Mouse (Mus musculus) left cerebral cortex, adult 8-10 months (tissue): ENCODE measurements around the gene Kalrn. TPM values are rescaled to one million over a fixed set of nuclear protein-coding genes. Genes with fewer than 3 reads are reported as not detected.

ENCODE experiments used
- DNase-seq, 2 experiments: peaks; one replicate each; pipeline ENCODE4 v3.0.0; 2022; ENCODE audit warnings: low spot score in 2 of 2
- total RNA-seq, 4 experiments: library from RNA; stranded (reverse); gene quantifications; 2 replicates each; pipeline ENCODE4 v1.2.4; 2022

The Kalrn gene
- total RNA-seq, 4 experiments from 2014 or later: 485 to 551 (median 491) TPM

DNA sequence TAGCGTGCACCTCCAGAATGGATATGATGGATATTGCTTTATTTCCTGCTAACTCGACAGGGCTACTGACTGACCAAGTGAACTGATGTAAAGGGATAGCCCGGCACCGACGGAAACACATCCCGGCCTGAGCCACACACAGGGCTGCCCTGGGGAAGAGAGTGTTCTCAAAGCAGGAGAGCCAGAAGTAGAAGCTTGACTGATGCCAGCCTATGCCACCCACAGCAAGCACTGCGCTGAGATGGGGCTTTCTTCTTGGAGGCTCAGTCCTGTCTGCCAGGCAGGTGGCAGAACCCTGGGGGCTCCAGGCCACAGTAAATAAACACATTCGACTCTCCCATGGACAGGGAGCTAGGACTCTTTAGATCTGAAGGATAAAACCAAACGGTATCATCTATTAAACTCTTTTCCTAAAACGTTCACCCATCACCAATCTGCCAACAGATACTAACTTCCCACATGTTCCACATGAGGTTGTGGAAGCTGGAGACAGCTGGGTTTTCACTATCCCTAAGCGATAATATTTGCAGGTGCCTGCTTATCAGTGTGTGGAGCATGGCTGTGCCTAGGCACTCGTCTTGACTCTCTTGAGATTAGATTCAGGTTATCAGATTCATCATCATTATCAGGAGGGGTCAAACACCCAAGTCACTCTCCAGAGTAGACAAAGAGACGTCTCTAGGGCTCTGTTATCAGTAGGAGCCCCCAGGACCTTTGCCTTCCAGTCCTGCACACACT is 526.9 kb downstream of the Kalrn start:
- no peak for DNase-seq

DNA sequence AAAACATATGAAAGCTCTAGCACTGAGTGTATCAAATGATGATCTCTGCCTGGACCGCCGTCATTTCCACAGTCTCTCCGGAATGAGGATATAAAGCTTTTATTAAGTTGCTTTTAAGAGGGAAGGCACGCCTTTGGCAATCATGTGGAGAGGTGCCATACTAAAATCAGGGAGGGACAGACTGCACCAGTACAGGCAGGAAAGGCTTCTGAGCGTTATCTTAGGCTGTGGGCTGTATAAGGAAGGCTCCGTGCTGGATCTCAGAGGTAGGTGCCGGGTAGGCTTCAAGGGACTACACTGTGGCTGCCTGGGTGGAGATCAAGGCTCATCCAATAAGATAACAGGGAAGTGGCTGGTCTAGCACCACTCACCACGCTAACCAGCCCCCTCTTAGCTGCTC is 528.8 kb downstream of the Kalrn start:
- DNase-seq: no peak

DNA sequence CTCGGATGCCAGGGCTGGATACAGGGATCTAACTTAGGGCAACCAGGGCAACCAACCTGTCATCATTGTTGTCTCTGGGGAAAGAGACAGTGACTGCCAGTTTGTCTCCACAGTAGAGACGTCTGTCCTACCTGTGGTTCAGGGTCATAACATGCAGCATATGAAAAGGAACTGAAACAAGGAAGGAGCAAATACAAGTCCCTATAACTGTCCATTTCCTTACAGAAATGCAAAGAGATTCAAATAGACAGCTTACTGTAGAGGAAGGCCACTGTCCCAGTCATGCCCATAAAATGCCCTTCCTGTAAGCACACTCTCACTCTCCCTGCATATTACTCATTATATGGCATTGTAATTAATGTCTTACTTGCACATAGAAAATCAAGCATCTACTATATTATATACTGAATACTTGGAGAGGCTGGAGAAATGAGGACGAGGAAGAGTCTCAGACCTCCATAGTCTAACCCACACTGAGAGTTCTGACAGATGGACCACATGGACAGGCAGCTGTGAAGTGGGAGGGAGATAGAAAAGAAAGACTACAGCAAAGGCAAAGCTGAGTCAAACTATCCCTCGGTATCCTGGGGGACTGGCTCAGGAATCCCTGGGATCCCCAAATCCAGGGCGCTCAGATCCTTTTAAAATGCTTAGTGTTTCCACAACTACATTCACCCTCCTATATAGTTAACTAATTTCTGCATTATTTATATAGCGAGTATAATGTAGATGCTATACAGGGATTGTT is 530.1 kb downstream of the Kalrn start:
- DNase-seq: peak; percentile 46 to 88

DNA sequence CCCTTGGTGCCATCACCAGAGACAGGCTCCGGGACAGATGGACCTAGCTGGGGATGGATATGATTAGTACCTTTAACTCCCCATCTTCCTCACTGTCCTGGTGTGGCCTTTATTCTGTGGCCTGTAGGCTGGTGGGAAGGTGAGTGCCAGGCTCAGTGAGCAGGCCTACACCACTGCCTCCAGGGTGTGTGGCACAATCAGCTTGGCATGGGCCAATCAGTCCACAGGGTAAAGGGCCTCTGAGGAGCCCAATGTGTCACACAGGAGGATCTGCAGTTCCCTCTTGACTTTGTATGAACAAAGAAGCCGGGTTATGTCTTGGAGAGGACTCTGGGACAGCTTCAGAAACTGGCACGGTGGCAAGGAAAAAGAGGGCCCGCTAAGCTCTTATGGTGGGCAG is 530.7 kb downstream of the Kalrn start:
- DNase-seq: no peak

DNA sequence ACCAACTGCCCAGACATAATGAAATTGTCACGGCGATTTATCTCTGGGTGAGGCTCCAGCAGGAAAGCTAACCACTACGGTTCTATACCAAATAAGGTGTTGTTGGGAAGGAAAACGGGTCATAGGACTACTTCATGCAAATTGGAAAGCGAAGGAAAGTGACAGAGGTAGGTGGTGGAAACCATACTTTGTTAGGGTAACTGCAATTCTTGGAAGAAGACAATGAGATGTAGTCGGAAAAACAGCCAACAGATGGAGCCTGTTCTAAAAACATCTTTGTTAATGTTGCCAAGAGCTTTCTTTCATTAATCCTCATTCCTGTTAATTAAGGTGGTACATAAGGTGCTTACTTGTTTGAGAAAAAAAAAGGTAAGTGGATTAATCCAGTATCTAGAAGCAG is 533.1 kb downstream of the Kalrn start:
- DNase-seq: no peak

DNA sequence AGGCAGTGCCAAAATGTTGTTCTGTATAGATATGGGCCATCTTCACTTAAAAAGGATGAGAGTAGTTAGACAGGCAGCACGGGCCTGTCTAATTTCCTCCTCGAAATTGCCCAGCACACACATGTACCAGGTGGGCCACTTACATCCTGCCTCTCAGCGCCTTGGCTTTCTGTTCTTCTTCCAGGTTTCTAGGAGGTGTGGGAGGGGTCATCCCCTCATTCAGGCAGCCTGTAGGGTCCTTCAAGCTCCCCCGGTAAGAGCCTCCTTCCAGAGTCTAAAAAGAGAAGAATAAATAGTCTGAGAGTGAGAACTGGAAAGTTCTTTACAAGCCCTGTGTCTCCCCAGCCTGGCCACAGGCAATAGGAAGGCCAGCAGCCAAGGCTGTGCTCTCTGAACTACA is 533.6 kb downstream of the Kalrn start:
- DNase-seq: no peak

DNA sequence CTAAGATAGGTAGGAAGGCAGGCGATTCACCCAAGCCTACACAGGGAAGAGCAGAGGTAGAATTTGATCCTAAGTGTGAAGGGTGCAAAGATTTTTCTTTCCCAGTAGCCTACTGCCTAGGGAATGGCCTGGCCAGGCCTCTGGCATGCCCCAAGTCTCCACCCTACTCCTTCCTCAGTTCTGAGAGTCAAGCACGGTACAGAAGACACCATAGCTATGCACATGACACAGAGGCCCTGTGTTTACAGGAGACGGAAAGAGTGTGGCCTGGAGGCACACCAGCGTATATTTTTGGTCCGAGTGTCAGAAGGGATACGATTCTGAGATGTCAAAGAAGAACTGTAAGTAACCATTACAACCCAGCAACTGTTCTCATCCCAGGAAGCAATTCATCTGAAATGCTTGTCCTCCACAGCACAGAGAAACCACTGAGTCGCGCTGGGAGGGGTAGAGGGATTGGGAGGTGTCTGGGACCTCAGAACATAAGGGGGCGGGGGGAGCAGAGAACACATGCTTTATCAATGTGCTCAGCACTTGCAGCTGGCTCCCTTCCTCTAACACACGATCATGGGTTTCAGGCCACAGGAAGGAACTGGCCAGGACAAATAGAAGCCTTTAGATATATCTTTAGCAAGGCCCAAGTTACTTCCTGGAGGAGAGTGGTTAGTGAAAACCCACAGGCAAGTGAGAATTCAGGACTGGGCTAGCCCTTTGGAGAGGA is 536.8 kb downstream of the Kalrn start:
- no peak for DNase-seq

DNA sequence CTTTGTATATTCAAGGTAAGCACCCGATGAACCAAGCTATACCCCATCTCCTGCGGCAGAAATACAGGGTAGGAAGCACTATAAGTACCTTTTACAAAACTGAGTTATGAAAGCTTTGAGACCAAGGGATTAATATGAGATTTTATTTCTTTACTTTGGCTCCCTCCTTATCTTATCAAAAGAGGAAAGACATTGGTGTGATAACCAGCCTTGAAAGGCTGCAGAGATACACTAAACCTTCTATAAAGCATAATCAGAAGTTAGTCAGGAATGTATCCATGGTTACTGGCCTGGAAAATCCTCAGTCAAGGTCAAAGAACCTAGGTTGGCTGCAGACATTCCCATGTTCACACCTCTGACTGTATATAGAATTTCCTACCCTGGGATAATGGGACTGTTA is 537.6 kb downstream of the Kalrn start:
- DNase-seq: no peak

DNA sequence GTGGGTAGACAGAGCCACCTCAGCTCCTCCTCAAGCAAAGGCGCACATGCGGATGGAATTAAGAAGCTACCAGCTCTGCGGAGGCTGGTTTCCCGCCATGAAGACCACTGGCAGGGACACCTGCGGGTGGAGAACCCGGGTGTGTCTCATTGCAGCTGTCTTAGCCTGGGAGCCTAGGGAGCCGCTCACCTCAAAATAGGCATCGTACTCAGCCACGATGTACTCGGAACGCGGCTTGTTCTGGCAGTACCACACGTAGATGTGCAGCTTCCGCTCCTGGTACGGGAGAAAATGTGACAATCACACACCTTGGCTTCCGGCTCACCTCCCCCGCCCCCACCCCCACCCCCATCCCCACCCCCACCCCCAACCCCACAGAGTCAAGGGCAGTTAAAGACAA is 539.1 kb downstream of the Kalrn start:
- no peak for DNase-seq

DNA sequence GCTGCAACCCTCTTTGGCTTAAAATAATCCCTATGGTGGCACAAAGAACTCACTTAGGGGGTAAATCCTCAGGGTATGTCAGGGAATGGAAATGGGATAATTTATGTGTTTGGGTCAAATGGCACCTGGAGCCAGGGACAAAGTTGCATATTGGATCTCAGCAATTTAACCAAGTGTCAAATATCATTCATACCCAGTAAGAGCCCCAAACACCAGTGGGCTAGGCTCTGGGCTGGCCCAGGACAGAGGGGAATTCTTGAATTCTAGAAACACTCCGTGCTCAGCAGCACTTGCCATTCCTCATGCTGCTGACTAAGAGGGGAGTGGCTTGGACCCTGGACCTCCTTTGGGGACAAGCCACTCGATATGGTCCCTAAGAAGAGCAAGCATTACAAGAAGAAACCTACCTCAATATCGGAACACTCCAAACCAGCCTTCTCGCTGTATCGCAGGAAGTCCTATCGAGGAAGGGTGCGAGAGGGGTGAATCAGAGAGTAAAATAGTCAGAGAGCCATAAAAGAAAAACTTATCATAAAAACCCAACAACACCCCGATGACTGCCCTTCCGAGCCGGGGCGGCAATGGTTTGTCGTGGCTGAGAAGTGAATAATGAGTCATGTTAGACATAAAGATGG is 541.2 kb downstream of the Kalrn start:
- DNase-seq: no peak

DNA sequence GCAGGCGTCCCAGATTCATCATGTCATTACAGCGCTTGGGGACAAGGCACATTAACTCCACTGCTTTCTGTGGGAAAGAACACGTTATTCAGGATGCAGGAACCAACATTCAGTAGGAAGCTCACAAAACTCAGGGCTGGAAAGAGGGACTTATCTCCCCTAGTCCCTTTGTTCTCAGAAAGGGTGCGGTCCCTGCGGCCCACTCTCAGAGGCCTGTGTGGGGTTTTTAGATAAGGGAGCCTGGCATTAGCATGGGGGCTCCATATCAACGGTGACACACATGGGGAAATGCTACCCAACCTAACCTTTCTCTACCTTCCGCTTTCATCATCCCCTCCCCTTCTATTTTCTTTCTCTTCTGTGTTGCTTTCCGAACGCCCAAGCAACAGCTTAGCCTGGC is 541.8 kb downstream of the Kalrn start:
- DNase-seq: no peak

DNA sequence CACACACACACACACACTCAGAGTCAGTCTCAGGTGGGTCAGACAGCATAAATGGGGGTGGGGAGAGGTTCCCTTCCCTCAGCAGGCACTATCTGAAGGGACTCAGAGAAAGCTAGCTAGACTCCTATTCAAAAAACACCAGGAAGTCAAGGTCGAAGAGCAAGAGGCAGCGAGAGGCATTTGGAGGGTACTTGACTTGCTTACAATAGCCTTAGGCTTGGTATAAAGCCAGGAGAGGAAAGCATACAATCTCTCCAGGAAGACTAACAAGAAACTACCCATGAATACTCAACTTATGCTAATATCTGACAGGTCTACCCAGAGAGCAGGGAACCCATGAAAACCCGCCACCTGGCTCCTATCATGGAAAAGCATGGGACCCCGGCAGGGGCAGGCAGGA is 543.0 kb downstream of the Kalrn start:
- DNase-seq: no peak

DNA sequence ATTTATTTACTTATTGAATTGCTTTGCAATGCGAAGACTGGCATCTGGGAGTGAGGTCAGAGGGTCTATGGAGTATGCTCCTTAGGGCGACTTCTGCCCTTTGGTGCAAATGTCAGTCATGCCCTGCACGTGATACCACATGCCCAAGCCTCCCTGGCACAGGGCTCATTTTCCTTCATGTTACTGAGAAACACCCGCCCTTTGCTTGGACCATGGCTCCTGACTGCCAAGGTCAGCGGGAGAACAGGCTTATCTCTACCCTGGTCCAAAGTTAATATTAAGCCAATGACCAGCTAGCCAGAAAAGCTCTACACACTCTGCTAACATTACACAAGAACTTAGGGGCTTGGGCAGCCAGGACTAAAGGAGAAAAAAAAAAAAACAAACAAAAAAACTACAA is 543.5 kb downstream of the Kalrn start:
- no peak for DNase-seq

DNA sequence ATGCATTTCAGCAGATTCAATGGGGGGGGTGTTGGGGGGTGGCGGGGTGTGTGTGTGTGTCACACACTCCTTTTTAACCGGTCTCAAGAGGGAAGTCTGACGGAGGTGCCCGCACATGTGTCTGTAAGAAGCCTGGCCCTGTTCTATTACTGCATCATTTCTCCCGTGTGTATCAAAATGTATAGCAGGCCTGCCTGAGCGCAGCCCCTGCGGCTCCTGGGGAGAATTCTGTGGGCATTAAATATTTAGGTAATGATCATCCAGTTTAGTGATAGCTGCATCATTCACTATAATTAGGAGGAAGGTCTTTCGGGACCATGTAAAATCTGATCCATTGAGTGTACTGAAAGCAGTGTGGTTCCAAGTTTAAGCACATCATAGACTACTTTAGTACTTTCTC is 556.1 kb downstream of the Kalrn start:
- no peak for DNase-seq

DNA sequence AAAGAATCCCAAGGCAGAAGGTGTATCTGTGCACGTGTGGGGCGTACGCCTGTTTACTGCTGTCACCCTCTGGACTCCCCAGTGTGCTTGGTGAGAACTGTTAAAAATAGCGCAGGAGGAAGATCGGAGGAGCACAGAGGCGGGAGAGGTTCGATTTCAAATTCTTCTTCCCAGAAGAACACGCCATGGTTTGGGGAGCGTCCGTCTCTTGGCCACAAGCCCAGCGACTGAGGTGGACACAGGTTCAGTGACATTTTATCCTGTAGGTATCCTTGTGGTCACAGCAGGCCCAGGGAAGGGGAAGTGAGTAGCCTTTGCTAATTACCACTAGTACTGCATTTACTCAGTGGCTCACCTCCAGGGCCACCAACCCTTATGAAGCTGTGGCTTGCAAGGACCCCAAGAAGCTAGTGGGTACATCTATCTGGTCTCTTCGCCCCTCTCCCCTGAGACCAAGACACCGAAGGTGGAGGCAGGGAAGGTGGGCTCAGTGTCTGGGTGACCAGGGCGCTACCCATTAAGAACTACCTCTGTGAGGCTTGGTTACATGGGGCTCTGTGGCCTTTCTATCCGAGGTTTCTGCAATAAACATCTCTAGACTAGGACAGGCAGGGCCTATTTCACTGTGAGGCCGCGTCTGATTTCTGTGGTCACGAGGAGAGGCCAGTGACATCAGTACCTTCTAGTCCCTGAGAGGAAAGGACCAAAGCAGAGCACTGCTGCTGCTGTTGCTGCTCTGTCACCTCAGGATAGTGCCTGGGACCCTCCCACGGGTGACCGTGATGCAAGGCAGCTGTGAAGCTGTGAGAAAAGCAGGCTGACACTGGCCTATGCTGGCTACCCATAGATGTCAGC is 561.1 kb downstream of the Kalrn start:
- DNase-seq: no peak

DNA sequence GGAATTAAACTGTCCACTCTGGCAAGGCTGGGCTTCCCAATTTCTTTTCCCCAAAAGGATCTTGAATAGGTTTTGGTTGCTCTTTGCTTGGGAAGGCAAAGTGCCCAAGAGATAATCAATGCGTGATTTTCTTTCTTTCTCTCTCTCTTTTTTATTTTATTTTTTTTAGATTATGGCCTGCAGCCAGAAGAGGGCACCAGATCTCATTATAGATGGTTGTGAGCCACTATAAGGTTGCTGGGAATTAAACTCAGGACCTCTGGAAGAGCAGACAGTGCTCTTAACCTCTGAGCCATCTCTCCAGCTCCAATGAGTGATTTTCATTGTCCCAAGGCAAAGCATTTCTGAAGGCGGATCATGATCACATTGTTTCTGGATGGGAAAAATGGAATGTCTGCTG is 563.8 kb downstream of the Kalrn start:
- DNase-seq: no peak

DNA sequence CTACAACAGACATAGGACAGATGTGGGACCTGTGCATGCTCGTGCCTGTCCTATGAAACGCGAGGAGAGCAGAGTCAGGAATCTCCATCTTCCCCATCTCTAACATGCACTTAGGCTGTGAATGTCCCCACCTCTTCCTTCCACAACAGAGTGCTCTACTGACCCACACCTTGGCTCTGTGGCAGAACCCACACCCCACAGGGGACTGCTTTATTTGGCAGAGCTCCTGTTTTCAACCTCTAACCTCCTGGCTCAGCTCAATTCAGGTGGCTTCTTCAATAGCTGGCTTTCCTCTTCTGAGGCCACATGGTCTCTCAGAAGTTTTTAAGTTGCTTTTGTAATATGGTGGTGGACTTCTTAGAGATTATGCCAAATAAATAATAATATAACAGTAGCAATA is 567.3 kb downstream of the Kalrn start:
- DNase-seq: no peak

DNA sequence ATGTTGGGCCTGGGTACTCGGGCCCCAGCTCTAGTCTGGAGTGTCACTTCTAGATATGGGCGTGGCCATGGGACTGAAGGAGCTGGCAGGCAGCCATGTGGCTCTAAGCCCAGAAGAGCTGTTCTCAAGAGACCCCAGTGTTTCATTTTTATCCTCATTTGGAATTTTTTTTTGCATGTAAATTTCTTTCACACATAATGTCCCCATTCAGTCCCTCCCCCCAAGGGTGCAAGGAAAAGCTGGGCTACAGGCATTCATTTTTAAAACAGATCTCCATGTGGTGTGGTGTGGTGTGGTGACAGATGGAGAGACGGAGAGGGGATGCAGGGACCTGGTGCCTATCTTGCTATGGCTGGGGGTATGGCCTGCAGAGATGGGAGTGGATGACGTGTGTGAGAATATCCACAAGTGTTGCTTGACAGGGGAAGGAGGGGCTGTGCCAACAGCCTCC is 569.2 kb downstream of the Kalrn start:
- DNase-seq: peak in 1 of 2 experiments; percentile 48

DNA sequence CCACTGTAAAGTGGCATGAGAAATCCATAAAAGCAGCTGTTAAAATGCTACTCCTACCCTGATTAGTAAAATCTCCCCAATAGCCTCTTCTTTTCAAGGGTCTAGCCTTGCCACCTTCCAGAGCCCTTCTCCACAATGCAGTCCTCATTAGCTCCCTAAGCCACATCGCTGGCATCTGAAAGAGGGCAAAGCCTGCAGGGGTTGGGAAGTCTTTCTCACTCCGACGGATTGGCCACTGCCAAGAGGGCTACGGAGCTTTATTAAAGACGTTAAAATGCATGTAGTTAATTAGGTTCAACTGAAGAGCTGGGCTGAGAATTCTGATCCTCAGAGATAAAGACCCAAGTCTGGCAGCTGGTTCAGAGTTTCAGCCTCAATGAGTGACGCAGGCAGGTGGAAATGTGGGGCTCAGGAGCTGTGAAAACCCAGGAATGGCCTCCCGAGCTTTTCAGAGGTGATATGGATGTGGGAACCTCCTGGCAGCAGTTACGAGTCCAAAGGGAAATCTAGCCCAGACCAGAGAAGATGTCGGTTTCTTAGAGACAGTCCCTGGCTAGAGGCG is 569.7 kb downstream of the Kalrn start:
- no peak for DNase-seq

DNA sequence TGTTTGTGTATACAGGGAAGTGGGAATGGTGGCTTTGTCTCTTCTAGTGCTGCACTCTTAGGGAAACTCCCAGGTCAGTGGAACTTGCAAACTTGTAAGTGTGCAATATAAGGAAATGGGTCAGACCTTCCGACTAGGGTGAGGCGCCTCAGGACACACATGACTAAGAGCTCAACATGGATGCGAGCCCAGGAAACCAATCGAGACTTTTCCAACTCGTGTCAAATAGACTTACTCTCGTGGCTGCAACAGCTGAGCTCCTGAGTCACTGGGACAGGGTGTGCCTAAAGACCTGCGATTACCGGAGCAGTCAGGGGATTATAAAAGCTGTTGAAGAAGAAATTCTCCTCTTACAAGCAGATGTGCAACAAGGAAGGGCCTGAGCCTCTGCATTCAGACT is 572.6 kb downstream of the Kalrn start:
- no peak for DNase-seq

DNA sequence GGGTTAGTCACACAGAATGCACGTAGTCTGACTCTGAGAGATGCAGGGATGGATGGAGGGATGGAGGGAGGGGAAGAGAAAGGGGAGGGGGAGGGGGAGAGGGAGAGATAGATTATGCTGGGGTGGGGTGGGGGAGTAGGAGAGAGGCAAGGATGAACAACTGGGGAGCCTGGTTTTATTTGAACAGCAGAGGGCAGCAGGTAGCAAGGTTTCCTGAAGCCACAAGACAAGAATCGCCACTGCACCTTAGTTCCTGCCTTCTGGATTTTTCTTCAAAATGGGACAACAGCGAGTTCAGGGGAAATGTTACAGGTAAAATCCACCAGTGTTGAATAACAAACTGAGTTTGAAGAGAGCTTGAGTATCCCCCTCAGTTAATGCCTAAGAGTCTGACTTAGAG is 573.9 kb downstream of the Kalrn start:
- DNase-seq: no peak
